Mouse (Mus musculus): Measurements from ENCODE around the gene Olfr1451.
"Not testable (repeated sequence)": the region's sequence is repeated elsewhere in the genome, so short reads cannot be mapped to it uniquely, and the experiment has no call there.

Olfr1451 gene

GRCm38 (mm10) chr19:12994714-12995113 is at the start of gene Olfr1451:
Gene Olfr1451, plus strand, starts transcription at chr19:12995014.
- DNase-seq (ENCODE audit: low spot score in 2 of 2), result no peak

DNA sequence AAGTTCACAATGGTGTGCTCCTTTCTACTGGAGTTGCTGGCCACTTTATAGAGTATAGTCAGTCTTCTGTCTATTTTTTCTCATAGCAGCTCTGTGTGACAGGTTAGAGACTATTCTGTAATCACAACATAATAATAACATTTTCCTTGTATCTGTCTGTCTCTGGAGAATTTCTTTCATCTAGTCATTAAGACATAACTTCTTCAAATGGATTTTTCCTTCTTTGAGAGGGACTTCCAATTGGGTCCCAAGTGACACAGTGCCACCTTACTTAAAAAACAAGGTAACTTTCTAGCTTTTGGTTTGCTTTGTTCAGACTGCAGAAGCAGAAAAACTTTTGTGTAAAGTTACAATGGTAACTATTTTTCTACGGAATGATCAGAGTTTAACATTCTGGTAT is 44.9 kb upstream of the Olfr1451 start, which contains the start of gene Olfr1450:
Gene Olfr1450 (plus strand): TSS at position 301 of the 400 bp plus-strand sequence.
- DNase-seq (ENCODE audit: low spot score in 2 of 2), result no peak

- DNase-seq (ENCODE audit: low spot score in 2 of 2), result not testable (repeated sequence)
Observed at GRCm38 (mm10) chr19:12970082-12970481, 24.7 kb upstream of the Olfr1451 start.

DNA sequence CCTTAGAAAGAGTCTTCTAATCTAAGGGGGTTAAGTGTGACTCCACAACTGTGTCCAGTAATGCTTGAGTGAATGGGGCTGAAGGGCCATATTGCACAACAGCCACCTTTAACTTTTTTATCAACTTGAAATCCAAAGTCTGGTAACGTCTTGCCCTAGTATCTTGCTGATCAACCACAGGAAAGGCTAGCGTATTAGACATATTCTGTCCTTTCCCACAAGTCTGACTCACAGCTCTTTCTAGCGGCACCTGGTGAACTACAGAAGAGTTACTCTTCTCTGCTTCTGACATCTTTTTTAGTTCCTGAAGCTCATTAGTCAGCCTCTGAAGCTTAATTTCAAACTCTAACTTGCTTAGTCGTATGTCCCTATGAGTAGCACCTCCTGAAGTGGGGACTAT is 2.5 kb upstream of the Olfr1451 start:
- not testable (repeated sequence) for DNase-seq (ENCODE audit: low spot score in 2 of 2)

DNA sequence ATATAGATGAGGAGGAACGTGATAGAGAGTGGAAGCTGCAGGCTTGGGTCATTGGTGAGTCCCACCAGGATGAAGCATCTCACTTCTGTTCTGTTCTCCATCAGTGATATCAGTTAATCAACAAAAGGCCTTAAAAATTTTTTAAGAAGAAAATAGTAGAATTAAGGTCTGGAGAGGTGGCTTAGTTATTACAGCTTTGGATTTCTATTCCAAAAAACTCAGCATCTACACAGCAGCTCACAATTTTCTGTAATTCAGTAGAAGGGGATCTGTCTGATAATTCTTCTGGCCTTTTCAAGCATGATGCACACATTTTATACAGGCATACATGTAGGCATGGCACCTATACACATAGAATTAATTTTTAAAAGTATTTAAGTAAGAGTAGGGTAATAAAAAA is 33.4 kb downstream of the Olfr1451 start, which contains the start of gene Olfr1453:
Gene Olfr1453 (minus strand): TSS at position 101 of the 400 bp plus-strand sequence.
- DNase-seq (ENCODE audit: low spot score in 2 of 2), result no peak

All from frontal cortex, postnatal 10 days (tissue).